Mouse (Mus musculus): ENCODE results near the gene Sirt4. TPM values are rescaled to one million over a fixed set of nuclear protein-coding genes. Genes with fewer than 3 reads are reported as not detected.
A peak's percentile ranks its signal among the peaks of the same experiment; 100 is the strongest.
"Not testable (repeated sequence)": the region's sequence is repeated elsewhere in the genome, so short reads cannot be mapped to it uniquely, and the experiment has no call there.

Gene Sirt4
- polyA plus RNA-seq, 1 experiment from 2014 or later = 20.0 TPM

GRCm38 (mm10) chr5:115512375-115512774 lies 27.9 kb upstream of the Sirt4 start:
- Histone ChIP-seq H3K36me3 (replicated peaks) (no peaks in the 10 kb centered on the region), H3K9me3 (no peaks in the 10 kb centered on the region), H3K27ac (no peak overlapping the region), H3K9ac (no peak overlapping the region), H3K27me3 (peaks cover 9% of the 10 kb centered on the region; the same call in 1 of the 2 replicates), H3K4me3 (replicated peaks) (no peak overlapping the region), H3K4me2 (no peak overlapping the region), H3K4me1 (peaks cover 43% of the 10 kb centered on the region)
- 90% methylated on average over 7 of the region's 7 CpGs for WGBS
- no peak for ATAC-seq (ENCODE audit: low FRiP score)

- no peak overlapping the region for H3K4me3 ChIP-seq (replicated peaks)
- H3K4me2 ChIP-seq = no peak overlapping the region; the same call in 1 of the 2 replicates
- 61% methylated on average over 15 of the region's 15 CpGs for WGBS
- no peaks in the 10 kb centered on the region for H3K9me3 ChIP-seq
- peaks cover 45% of the 10 kb centered on the region for H3K4me1 ChIP-seq
- H3K27me3 ChIP-seq = peaks cover 9% of the 10 kb centered on the region; the same call in 1 of the 2 replicates
- ATAC-seq (ENCODE audit: low FRiP score) = no peak
- 0 out of 2 replicates have a peak overlapping the region, but pooled peaks have one; percentile 33 for H3K9ac ChIP-seq
- H3K36me3 ChIP-seq (replicated peaks) = no peaks in the 10 kb centered on the region
- 0 out of 2 replicates have a peak overlapping the region, but pooled peaks have one; percentile 2 for H3K27ac ChIP-seq
Measured at GRCm38 (mm10) chr5:115509790-115510689, 25.5 kb upstream of the Sirt4 start.

- H3K27ac ChIP-seq = 0 out of 2 replicates have a peak overlapping the region, but pooled peaks have one; percentile 2
- H3K9ac ChIP-seq = 0 out of 2 replicates have a peak overlapping the region, but pooled peaks have one; percentile 33
- WGBS = 48% methylated on average over 15 of the region's 15 CpGs
- H3K4me1 ChIP-seq = peaks cover 38% of the 10 kb centered on the region
- H3K9me3 ChIP-seq = no peaks in the 10 kb centered on the region
- no peak for ATAC-seq (ENCODE audit: low FRiP score)
- peaks cover 9% of the 10 kb centered on the region; the same call in 1 of the 2 replicates for H3K27me3 ChIP-seq
- H3K4me2 ChIP-seq = peak overlapping the region; percentile 82; the same call in 1 of the 2 replicates
- no peaks in the 10 kb centered on the region for H3K36me3 ChIP-seq (replicated peaks)
- no peak overlapping the region for H3K4me3 ChIP-seq (replicated peaks)
Measured at GRCm38 (mm10) chr5:115509321-115509761, 24.8 kb upstream of the Sirt4 start.

GRCm38 (mm10) chr5:115508859-115509147 lies 24.3 kb upstream of the Sirt4 start:
- WGBS = 31% methylated on average over 10 of the region's 10 CpGs
- H3K36me3 ChIP-seq (replicated peaks) = no peaks in the 10 kb centered on the region
- no peaks in the 10 kb centered on the region for H3K9me3 ChIP-seq
- H3K4me3 ChIP-seq (replicated peaks) = peak overlapping the region; percentile 14
- no peak overlapping the region for H3K27ac ChIP-seq
- no peak for ATAC-seq (ENCODE audit: low FRiP score)
- H3K27me3 ChIP-seq = peaks cover 9% of the 10 kb centered on the region; the same call in 1 of the 2 replicates
- H3K9ac ChIP-seq = peak overlapping the region; percentile 33
- peak overlapping the region; percentile 82 for H3K4me2 ChIP-seq
- peaks cover 36% of the 10 kb centered on the region for H3K4me1 ChIP-seq

- peak overlapping the region; percentile 89 for H3K4me3 ChIP-seq (replicated peaks)
- 44% methylated on average over 18 of the region's 18 CpGs for WGBS
- peaks cover 9% of the 10 kb centered on the region; the same call in 1 of the 2 replicates for H3K27me3 ChIP-seq
- peak overlapping the region; percentile 33 for H3K9ac ChIP-seq
- no peak overlapping the region for H3K27ac ChIP-seq
- peaks cover 36% of the 10 kb centered on the region for H3K4me1 ChIP-seq
- H3K9me3 ChIP-seq = no peaks in the 10 kb centered on the region
- H3K36me3 ChIP-seq (replicated peaks) = no peaks in the 10 kb centered on the region
- no peak for ATAC-seq (ENCODE audit: low FRiP score)
- H3K4me2 ChIP-seq = peak overlapping the region; percentile 82
Measured at GRCm38 (mm10) chr5:115507981-115508858, 23.7 kb upstream of the Sirt4 start.

- ATAC-seq (ENCODE audit: low FRiP score) = peak; percentile 17; the same call in 1 of the 2 replicates
- H3K4me2 ChIP-seq = peak overlapping the region; percentile 82
- H3K36me3 ChIP-seq (replicated peaks) = no peaks in the 10 kb centered on the region
- H3K27ac ChIP-seq = no peak overlapping the region
- peaks cover 9% of the 10 kb centered on the region; the same call in 1 of the 2 replicates for H3K27me3 ChIP-seq
- H3K9ac ChIP-seq = peak overlapping the region; percentile 84
- H3K4me3 ChIP-seq (replicated peaks) = peak overlapping the region; percentile 89
- H3K4me1 ChIP-seq = peaks cover 36% of the 10 kb centered on the region
- H3K9me3 ChIP-seq = no peaks in the 10 kb centered on the region
- WGBS = 30% methylated on average over 12 of the region's 12 CpGs
Measured at GRCm38 (mm10) chr5:115507267-115507980, 22.9 kb upstream of the Sirt4 start.

GRCm38 (mm10) chr5:115506454-115507201 lies 22.1 kb upstream of the Sirt4 start, which contains the start of gene Pxn:
TSS of gene Pxn (plus strand) at chr5:115506676.
- Histone ChIP-seq H3K27ac (peak within 1 kb of the TSS; percentile 73), H3K36me3 (replicated peaks) (no peaks in the 10 kb centered on the region), H3K9ac (peak within 1 kb of the TSS; percentile 84), H3K27me3 (peaks cover 9% of the 10 kb centered on the region; the same call in 1 of the 2 replicates), H3K4me1 (peaks cover 36% of the 10 kb centered on the region), H3K4me2 (peak within 1 kb of the TSS; percentile 82), H3K4me3 (replicated peaks) (peak within 1 kb of the TSS; percentile 89), H3K9me3 (no peaks in the 10 kb centered on the region)
- peak; percentile 85 for ATAC-seq (ENCODE audit: low FRiP score)
- WGBS = under 1% methylated on average over 68 of the region's 74 CpGs

- H3K4me3 ChIP-seq (replicated peaks); ATAC-seq (ENCODE audit: low FRiP score); H3K4me2 ChIP-seq; H3K27me3 ChIP-seq; H3K36me3 ChIP-seq (replicated peaks); H3K9me3 ChIP-seq; H3K27ac ChIP-seq; H3K9ac ChIP-seq: not testable (repeated sequence)
- whole genome bisulfite sequencing = 70% methylated on average over 4 of the region's 4 CpGs
- H3K4me1 ChIP-seq = peaks cover 36% of the 10 kb centered on the region
Measured at GRCm38 (mm10) chr5:115505617-115506016, 21.1 kb upstream of the Sirt4 start.

- WGBS = 67% methylated on average over 12 of the region's 12 CpGs
Measured at GRCm38 (mm10) chr5:115503035-115503434, 18.5 kb upstream of the Sirt4 start.

GRCm38 (mm10) chr5:115500383-115500935 lies 15.9 kb upstream of the Sirt4 start:
- H3K4me2 ChIP-seq = no peak overlapping the region
- no peak overlapping the region for H3K9ac ChIP-seq
- H3K4me1 ChIP-seq = no peaks in the 10 kb centered on the region
- H3K27ac ChIP-seq = no peak overlapping the region
- no peaks in the 10 kb centered on the region for H3K27me3 ChIP-seq
- H3K4me3 ChIP-seq (replicated peaks) = no peak overlapping the region
- 86% methylated on average over 12 of the region's 12 CpGs for WGBS
- H3K36me3 ChIP-seq (replicated peaks) = no peaks in the 10 kb centered on the region
- H3K9me3 ChIP-seq = no peaks in the 10 kb centered on the region
- no peak for ATAC-seq (ENCODE audit: low FRiP score)

More at GRCm38 (mm10) chr5:115503035-115503434, 18.5 kb upstream of the Sirt4 start:
- peaks cover 12% of the 10 kb centered on the region for H3K4me1 ChIP-seq
- H3K9ac ChIP-seq = no peak overlapping the region
- H3K27me3 ChIP-seq = peaks cover 5% of the 10 kb centered on the region; the same call in 1 of the 2 replicates
- no peak overlapping the region for H3K4me3 ChIP-seq (replicated peaks)
- H3K36me3 ChIP-seq (replicated peaks) = no peaks in the 10 kb centered on the region
- no peak overlapping the region for H3K4me2 ChIP-seq
- no peak for ATAC-seq (ENCODE audit: low FRiP score)
- H3K27ac ChIP-seq = no peak overlapping the region
- H3K9me3 ChIP-seq = no peaks in the 10 kb centered on the region
